Mouse (Mus musculus) frontal cortex, adult (tissue): ENCODE measurements around the gene Pdcd10.

Experiments used
- ATAC-seq: cut with Nextera tagmentation; 2 replicates; pipeline ENCODE4 v1.9.2; 2017; ENCODE audit warnings: mild to moderate bottlenecking, moderate library complexity, mixed read lengths; ENCODE audit not compliant: low TSS enrichment

Gene Pdcd10

GRCm38 (mm10) chr3:75474657-75475056, 82.0 kb downstream of the Pdcd10 start:
- ATAC-seq, result no peak

GRCm38 (mm10) chr3:75468154-75468553, 88.5 kb downstream of the Pdcd10 start:
- no peak for ATAC-seq
